Mouse (Mus musculus) spleen, adult 12 weeks (tissue): Measurements from ENCODE around the gene Igfbp5.

Source experiments
- DNase-seq: peaks from one replicate; pipeline ENCODE4 v3.0.0; 2022; ENCODE audit warnings: low spot score

Gene Igfbp5

DNA sequence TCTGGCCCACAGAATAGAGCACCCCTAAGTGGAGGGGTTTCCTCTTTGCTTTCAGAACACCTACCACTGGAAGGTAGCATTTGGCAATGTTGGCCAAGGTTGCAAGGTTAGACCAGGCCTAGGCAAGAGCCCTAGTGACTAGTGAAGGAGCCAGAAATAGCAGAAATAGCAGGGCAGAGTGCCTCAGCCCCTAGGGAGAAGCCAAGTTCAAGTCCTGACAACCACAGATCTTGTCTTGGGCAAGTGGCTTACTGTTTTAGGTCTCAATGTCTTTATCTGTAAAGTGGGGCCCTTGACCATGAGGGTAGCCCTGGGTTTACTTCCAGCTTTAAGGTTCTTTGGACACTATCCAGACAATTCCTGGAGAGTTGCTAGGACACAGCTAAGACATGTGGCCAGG, 5.4 kb downstream of the Igfbp5 start:
- no peak for DNase-seq

DNA sequence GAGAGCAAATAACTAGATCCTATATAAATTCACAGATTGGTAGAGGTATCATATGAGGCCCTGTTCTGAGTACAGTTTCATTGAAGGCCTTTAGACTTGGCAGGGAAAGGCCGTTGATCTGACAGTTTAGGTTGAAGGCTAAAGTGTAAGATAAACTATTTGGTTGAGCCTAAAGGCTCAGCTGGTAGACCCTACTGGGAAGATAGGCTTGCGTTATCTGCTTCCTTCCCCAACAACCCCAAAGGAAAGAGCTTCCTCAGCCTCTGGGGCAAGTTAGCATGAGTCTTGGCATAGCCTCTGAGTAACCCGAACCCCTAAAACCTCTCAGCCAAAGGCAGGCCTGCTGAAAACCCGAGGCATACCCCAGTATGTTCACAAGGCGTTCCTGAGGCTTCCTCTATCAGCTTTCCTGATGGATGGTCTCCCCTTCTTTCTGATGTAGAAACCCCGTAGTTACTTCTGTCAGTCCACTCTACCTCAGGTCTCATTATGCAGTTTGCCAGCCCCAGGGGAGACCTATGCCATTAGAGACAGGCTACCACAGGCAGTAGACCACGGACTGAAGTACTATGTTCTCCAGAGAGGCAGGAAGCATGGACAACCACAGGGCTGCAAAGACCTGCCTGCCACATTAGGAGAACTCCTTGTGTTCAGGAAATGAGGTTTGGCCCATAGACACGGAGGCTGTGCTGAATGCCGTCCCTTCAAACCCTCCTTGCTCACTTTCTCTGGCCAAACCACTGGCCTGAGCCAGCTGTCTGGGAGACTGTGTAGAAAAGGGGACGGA, 6.1 kb downstream of the Igfbp5 start:
- no peak for DNase-seq

DNA sequence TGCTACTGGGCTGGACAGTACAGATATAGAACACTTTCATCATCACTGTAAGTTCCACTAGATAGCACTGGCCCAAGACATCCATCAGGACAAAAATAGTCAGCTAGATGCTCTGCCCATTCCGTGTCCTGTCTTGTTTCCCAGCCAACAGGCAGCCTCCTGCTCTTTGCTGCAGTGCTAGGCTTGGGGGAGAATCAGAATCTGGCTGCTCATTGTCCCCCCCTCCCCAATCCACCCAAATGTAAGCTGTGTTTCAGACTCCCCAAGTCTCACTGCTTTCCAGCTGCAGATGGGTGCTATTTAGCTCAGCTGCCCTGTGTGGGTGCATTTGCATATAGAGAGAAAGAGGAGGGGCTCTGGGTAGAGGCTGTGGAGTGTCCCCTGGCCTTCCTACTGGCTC, 7.3 kb downstream of the Igfbp5 start:
- no peak for DNase-seq

DNA sequence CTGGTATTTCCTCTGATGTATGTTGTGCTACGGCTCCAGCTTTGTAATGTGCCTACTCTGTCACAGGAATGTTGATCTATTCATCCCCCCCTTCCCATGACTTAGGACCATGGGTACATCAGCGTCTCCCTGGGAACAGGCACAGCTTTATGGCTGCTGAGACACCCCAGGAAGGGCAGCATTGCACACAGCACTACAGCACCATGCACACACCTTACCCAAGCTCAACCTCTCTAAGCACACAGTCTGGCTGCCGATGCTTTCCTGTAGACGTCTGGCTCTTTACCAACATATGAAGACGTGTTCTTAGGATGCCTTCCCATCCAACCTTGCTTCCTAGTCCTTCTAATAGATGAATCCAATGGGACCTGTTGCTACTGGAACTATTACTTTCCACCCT, 8.3 kb downstream of the Igfbp5 start:
- DNase-seq, result no peak

DNA sequence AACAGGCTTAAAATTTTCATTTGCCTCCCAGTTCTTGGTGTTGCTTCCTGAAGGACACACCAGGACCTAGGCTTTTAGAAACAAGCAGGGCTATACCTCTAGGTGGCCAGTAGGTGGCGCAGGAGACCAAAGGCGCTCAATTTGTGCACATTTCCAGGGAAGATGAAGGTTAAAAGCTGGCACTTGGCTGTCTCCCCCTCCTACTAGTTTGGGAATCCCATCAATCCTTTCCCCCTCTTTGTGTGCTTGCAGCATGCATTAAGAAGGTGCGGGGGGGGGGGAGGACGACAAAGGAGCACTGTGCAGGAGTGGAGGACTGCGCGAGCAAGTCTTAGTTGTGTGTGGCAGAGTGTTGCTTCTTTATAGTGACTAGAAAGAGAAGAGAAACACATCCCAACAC, 8.8 kb downstream of the Igfbp5 start:
- no peak for DNase-seq

DNA sequence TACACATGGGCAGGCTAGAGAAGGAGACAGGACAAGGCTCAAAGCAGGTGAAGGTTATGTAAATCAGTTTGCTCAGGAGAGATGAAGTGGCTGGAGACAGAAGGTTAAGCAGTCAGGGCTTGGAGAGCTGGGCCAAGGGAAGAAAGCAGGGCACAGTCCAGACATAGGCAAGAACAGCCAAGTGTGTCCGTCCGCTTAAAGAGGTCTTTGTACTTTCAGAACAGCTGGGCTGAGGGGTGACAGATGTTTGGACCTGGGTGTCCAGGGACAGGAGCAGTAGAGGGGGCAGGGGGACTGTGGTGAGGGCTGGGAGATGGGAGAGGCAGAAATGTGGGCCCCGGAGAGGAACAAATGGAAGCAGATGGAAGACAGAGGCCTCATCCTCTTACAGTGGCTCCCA, 10.4 kb downstream of the Igfbp5 start:
- no peak for DNase-seq

DNA sequence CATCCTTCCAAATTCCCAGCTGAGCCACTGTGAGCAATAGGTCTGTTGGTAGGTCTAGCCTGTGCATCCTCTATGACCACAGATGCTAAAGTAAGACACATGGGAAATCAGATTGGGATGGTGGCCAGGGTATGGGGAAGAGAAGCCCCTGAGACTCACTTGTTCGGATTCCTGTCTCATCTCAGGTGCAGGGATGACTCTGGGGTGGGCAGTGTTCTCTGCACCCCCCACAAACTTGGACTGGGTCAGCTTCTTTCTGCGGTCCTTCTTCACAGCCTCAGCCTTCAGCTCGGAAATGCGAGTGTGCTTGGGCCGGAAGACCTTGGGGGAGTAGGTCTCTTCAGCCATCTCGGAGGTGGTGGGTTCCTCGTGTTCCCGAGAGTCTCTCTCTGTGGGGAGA, 11.0 kb downstream of the Igfbp5 start:
- no peak for DNase-seq

DNA sequence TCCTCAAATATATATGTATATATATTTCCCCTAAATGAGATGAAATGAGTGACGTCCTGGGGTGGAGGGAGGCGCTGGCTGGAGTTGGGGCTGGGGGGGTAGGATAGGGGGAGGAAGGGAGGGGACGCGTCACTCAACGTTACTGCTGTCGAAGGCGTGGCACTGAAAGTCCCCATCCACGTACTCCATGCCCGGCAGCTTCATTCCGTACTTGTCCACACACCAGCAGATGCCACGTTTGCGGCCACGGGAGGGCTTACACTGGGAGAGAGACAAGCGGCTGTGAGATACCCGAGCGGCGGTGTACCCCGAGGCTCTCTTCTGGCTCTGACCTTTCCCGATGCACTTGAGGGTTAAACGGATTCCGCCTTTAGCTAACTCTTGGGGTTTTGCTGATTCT, 12.4 kb downstream of the Igfbp5 start:
- DNase-seq, result no peak

DNA sequence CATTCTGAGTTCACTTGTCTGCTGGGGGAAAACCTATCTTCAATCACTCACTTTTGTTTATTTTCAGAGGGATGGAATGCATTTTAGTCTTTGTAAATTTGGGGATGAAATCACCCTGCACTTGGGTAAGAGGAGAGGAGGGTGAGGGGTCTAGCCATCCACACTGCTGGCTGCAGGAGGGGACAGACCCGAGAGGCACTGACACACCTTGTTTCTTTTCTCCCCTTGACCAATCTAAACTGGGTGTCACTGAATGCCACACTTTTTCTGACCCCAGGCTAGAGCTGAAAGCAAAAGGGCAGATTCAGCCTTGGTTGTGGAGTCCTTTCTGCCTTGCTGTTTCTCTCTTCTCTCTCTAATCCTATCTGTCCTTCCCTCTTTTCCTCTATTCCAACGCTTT, 13.0 kb downstream of the Igfbp5 start:
- DNase-seq, result no peak

DNA sequence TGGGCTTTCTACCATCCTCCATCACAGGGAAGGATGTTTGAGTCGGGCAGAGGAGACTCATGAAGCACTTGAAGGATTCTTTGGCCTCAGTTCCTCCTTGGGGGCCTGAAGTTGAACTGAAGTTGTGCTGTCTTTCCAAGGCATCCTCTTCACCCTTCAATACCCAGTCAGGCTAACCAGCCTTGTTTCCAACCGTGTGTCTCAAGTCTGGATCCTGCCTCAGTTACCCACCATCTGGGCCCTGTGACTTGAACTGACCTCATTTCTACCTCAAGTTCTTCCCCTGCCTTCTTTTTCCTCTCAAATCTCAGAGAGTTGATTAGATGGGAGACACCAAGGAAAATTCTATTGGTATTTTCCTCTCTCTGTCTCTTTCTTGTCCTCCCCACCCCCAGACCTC, 14.2 kb downstream of the Igfbp5 start:
- DNase-seq, result no peak

DNA sequence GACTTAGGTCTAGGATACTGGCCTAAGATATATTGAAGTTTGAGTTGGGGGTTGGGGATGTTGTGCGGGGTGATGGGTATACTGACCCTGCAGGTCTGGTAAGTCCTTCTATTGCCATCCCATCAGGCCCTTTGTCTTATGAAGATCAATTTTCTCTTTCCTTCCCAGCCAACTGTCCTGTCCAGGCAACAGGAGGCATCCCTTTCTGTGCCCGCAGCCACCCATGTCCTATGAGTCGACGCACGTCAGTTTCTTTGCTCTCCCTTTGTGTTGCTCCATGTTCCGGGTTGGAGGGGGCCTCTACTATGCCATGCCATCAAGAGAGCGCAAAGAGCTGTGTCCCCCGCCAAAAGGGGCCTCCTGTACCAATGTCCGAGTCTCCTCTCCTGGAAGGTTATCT, 14.7 kb downstream of the Igfbp5 start:
- no peak for DNase-seq

DNA sequence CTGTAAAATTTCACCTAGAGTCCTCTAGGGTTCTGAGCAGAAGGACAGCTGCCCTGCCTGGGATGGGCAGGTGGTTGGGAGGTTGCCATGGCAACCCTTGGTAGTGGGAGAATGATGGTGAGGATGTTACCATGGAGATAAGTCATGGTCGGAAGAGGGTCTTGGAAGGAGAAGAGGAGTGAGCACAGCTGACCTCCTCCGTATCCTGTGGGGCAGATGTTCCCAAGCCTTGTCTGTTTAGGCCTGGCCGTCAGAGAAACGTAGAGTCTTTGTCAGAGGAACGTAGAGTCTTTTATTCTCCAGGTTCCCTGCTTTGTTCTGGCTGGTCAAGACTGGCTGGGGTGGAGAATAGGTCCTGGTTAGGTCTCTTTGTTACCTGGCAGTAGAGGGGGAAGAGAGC, 15.8 kb downstream of the Igfbp5 start:
- DNase-seq, result no peak

DNA sequence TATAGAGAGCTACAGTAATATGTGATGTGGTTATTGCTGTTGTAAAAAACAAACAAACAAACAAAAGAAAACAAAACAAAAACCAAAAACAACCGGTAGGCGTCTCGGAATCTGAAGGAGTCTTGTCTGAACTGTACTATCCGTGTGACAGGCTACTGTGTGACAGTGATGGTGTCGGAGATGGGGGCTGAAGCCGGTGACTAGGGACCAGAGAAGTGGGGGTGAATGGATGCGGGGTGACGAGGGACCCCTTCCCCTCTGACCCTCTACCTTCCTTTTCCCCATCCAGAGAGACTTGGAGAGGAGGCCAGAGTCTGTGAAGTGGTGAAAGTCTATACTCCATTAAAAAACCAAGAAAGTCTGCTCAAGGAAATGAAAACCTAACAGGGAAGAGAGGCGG, 16.4 kb downstream of the Igfbp5 start:
- no peak for DNase-seq

DNA sequence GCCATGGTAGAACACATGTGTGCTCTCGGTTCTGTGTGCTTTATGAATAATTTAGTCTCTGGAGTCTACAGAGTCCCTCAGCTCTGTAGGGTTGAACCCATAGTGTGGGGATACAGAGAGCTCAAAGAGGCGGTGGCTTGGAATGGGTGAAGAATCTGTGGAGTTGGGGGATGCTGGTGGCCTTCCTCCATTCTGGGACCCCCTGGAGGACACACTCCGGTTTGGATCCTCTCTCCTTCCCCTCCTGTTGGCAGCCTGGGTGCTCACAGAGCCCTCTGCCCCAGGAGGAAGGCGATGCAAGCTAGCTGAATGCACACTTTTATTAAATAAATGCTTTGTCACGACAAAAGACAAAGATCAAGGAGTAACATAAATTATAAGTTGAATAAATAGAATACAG, 17.1 kb downstream of the Igfbp5 start:
- DNase-seq, result no peak

DNA sequence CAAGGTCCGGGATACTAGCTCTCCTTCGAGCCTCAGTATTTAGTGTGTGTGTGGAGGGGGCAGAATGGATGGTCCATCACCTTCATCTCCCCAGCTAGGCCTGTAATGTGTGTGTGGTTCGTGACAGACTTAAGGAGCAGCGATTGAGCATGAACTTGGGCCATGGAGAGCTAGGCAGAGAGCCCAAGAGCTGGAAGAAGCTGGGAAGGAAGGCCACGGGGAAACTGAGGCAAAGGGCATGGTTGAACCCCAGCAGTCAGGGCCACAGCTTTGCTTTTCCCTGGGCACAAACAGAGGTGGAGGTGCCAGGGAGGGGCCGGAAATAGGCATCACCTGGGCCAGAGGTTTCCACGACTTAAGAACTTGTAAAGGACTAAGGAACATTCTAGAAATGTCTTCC, 17.5 kb downstream of the Igfbp5 start:
- no peak for DNase-seq

DNA sequence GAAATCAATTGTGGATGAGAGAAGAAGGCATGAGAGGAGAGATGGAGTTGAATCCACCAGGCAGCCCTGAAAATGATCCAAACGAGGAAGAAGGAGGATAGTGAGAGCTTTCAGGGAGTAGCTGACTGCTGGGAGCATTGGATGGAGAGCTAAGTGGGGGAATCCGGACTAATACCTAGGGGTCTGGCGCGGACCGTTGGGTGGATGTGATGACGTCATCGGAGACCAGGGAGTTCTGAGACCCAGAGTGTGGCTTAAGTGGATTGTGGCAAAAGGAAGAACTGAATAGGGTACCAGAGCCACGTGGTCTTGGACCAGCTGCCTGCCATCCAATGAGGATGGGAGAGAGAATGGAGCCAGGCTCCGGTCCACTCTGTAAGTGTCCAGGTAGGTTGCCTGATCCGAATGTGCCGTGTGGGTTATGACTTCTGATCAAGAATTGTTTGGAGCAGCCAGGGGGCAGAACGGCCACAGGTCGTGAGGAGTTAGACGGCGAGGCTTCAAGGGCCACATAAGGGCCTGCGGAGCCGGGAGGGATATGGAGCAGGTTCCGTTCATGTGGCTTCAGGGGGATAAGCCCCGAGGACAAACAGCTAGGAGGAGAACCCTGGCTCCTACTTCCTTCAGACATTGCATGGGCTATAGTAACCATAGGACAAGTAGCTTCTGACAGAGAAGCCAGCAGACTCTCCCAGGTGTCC, 18.3 kb downstream of the Igfbp5 start:
- no peak for DNase-seq

DNA sequence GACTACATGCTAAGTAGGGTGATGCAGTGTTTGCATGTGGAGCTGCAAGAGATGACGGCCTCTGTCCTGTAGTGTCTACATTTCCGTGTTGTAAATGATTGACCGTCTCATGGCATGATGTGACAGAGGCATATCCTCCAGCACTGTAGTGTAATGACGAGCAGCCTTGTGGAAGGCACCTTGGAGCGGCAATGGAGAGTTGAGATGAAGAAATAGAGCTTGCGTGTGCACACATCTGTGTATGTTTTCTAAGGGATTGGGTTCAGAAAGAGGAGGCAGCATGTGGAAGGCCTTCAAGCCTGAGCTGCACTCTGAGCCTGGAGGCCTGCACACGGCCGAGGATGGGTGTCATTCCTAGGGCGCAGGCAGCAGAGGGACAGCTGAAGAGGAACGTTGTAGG, 19.0 kb downstream of the Igfbp5 start:
- DNase-seq, result no peak

DNA sequence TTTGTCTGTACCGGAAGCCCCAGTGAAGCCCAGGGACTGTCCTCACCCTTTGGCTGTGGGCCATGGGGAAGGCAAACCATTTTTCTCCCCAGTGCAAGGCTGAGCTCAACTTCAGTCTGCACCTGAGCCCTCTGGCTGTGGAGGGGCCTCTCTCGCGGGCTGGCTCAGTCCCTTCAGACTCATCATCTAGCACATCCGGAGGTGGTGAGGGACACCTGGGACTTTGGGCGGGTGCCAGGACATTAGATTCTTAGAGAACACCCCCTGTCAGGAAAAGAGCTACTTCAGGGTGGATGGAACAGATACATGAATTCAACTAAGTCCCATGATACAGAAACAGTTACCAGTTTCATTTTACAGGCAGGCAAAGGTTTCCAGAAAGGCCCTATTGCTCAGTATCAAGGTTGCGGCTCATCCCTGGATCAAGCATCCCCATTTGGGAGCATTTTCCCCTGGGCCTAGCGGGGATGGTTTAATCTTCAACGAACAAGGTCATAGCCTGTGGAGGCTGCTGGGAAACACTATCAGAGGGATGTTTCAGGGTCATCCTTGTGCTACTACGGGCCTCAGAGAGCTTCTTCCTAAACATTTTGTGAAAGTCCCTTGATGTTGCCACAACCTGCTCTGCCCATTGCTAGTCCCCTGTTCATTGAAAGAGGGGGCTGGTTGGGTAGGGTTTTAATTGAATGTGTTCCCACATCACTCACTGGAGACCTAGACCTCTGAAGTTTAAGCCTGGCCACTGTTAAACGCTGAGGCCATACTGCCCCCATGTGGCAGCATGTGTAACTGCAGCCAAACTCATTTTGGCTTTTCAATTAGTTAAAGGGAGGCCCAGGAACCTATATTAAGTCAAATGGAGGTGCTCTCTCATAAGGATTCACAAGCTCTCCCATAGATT, 20.1 kb downstream of the Igfbp5 start:
- DNase-seq, result no peak

DNA sequence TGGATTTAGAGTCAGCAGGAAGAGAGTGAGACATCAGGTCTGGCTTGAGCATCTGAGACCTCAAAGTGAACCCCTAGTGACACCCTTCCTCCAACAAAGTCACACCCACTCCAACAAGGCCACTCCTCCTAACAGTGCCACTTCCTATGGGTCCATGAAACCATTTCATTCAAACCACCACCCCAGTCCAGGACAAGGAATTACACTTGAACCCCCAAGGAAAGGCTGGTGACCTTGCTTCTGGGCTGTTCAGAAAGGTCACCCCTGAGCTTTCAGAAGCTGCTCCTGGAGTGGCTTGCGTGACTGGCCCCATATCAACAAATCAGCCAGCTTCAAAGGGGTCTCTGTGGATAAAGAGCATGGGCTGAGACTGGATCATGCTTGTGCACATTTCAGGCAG, 20.9 kb downstream of the Igfbp5 start:
- no peak for DNase-seq

DNA sequence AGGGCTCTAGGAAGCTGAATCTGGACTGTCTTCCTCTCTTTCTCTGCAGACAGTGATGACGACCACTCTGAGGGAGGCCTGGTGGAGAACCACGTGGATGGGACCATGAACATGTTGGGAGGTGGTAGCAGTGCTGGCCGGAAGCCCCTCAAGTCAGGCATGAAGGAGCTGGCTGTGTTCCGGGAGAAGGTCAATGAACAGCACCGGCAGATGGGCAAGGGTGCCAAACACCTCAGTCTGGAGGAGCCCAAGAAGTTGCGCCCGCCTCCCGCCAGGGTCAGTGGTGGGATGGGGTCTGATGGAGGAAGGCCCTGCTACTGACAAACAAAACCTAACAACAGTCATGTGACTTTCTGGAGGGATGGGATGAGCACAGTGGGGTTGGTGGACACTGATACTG, 25.6 kb downstream of the Igfbp5 start:
- DNase-seq, result no peak

DNA sequence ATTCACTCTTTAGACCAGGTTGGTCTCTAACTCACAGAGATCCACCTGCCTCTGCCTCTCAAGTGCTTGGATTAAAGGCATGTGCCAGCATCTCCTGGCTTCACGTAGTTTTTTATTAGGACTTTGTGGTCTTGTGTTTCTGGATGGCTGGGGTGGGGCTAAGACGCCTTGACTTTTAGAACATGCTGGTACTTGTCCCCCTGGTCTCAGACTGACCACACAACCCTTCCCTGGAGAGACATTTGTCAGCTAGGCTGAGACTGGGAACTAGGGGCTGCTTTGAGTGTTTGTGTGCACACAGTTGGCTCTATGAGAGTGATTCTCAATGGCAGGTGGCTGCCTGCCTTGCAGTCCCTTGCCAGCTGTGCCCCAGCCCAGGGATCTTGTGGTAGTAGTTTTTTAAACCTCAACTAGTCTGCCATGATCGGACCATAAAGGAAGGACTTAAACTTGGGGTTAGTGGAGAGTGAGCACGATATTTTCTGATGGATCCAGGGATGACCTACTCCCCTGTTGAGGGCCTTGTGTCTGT, 26.8 kb downstream of the Igfbp5 start:
- DNase-seq, result no peak

DNA sequence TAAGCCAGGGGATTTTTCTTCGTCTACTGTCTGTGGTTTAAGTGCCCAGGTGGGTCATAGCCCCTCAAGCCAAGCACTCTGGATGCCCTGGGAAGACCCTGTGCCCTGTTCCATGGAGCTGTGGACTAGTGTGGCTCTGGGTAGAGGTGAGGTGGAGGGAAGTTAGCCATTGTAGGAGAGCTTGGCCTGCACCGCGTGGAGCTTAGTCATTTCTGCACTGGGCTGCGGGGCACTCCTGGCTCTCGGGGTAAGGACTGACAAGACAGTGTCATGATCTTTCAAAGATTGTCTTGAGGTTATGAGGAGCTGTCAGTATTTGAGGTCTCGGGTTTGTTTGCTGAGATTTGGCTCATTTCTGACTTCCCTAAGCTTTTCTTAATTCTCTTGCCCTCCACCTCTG, 30.0 kb downstream of the Igfbp5 start:
- DNase-seq, result no peak
